Mouse (Mus musculus) kidney, embryonic 14.5 days (tissue): ENCODE results near the gene Pdzd7. TPM values are rescaled to one million over a fixed set of nuclear protein-coding genes. Genes with fewer than 3 reads are reported as not detected.

Source experiments
- polyA plus RNA-seq: library from polyadenylated mRNA; unstranded; fragments of >200 nt; fragmentation: Nextera tagmentation; extraction: Ambion mirVana; gene quantifications from 2 replicates; pipeline ENCODE4 v1.2.1, GENCODE M21; 2014

Gene Pdzd7
- polyA plus RNA-seq, 1 experiment from 2014 or later: 1.4 TPM

Other genes with a start within 250 kb of the Pdzd7 start
- gene Slf2, start 114.6 kb downstream of the Pdzd7 start, polyA plus RNA-seq: 35.6 and 60.0 TPM in 2 replicates
- 7.0 and 7.2 TPM in 2 replicates for gene Sema4g, start 56.6 kb downstream of the Pdzd7 start, polyA plus RNA-seq
- 19.6 and 19.9 TPM in 2 replicates for gene Twnk, start 40.1 kb downstream of the Pdzd7 start, polyA plus RNA-seq
- gene Mrpl43, start 39.3 kb downstream of the Pdzd7 start, polyA plus RNA-seq: 69.9 and 83.2 TPM in 2 replicates
- 59.1 and 68.2 TPM in 2 replicates for gene Lzts2, start 31.3 kb downstream of the Pdzd7 start, polyA plus RNA-seq
- gene Sfxn3, start 1.8 kb upstream of the Pdzd7 start, polyA plus RNA-seq: 11.0 and 18.3 TPM in 2 replicates
- gene Kazald1, start 29.5 kb upstream of the Pdzd7 start, polyA plus RNA-seq: 10.7 and 10.9 TPM in 2 replicates
- gene Tlx1, start 105.0 kb upstream of the Pdzd7 start, polyA plus RNA-seq: 0.26 TPM in 1 of 2 replicates, not detected in the other
- gene Lbx1, start 190.1 kb upstream of the Pdzd7 start, polyA plus RNA-seq: 0.11 TPM in 1 of 2 replicates, not detected in the other